In the genomic region with DNA sequence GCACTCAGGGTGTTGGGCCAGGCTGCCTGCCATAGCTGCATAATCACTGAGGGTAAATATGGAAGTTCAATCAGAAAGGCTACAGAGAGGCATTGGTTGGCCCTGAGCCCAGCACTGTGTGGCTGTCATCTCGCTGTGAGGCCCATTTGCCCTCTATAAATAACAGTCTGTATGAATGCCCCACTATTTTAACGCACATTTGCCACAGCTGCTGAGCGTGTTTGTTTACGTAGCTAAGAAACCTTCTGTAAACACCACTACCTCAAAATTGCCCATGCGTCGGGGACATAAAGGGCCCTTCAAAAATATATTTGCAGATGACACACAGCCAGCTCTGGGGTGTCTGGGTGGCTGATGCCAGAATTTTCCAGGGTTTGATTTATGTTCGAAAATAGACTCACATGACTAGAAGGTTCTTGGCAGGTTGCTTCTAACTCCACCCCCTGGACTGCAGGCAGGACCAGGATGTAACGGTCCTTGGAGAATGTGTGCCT, we compare ENCODE assay signal across 7 mouse cellular contexts.
A peak's percentile ranks its signal among the peaks of the same experiment; 100 is the strongest.
DNase-seq lines count a peak whose midpoint lies in the region; ATAC-seq and TF ChIP-seq lines count a peak whose summit lies in the region.

No protein-coding gene starts in this region.

- peak; percentile 88 for ATAC-seq in forebrain, embryonic 16.5 days
- peak; percentile 88 for ATAC-seq in heart, postnatal 0 days (ENCODE audit: insufficient read depth, low read depth)

- H3K4me2 ChIP-seq in forebrain, embryonic 16.5 days (ENCODE audit: low read length), result peak overlapping the region; percentile 2; the same call in 1 of the 2 replicates
- no peak overlapping the region for H3K4me2 ChIP-seq in heart, postnatal 0 days (ENCODE audit: low read depth, low read length)
- H3K4me2 ChIP-seq in myocyte (ENCODE audit: low read depth), result peak overlapping the region; percentile 42

- H3K4me1 ChIP-seq in forebrain, embryonic 16.5 days (replicated peaks; ENCODE audit: control insufficient read depth, insufficient read depth, low read length), result peaks cover 11% of the 10 kb centered on the region
- peaks cover 25% of the 10 kb centered on the region for H3K4me1 ChIP-seq in heart, postnatal 0 days (ENCODE audit: control insufficient read depth, insufficient read depth)

- H3K9me3 ChIP-seq in forebrain, embryonic 16.5 days (ENCODE audit: control insufficient read depth, low read length), result 0 out of 2 replicates have a peak, but pooled peaks cover 2% of the 10 kb centered on the region
- no peaks in the 10 kb centered on the region for H3K9me3 ChIP-seq in heart, postnatal 0 days (replicated peaks; ENCODE audit: control insufficient read depth, low read length)

- no peak for TF ChIP-seq EP300 in heart, postnatal 0 days (IDR thresholded peaks at IDR 0.05; ENCODE audit: low read depth)

- H3K27me3 ChIP-seq in forebrain, embryonic 16.5 days (replicated peaks; ENCODE audit: control insufficient read depth, insufficient read depth, low read length), result no peaks in the 10 kb centered on the region
- H3K27me3 ChIP-seq in heart, postnatal 0 days (ENCODE audit: control insufficient read depth, insufficient read depth, low read length), result no peaks in the 10 kb centered on the region
- peaks cover 4% of the 10 kb centered on the region for H3K27me3 ChIP-seq in myocyte (ENCODE audit: control insufficient read depth, insufficient read depth, insufficient read length)

- WGBS in forebrain, embryonic 16.5 days, result 20% methylated on average over 8 of the region's 8 CpGs
- WGBS in heart, postnatal 0 days, result 21% methylated on average over 8 of the region's 8 CpGs

- H3ac ChIP-seq in myocyte (ENCODE audit: control insufficient read depth, insufficient read length), result no peak overlapping the region

- TF ChIP-seq POLR2A in myocyte (IDR thresholded peaks at IDR 0.05; ENCODE audit: insufficient read length, low read depth), result no peak

- no peak for TF ChIP-seq CTCF in heart, postnatal 0 days (IDR thresholded peaks at IDR 0.05; ENCODE audit: low read depth)

- DNase-seq in retina, postnatal 1 day, result peak; percentile 72
- no peak for DNase-seq in retina, embryonic 14.5 days (ENCODE audit: low spot score)
- peak; percentile 81 for DNase-seq in heart, postnatal 0 days (ENCODE audit: low spot score)
- no peak for DNase-seq in embryo, embryonic 10 days (ENCODE audit: low spot score)
- DNase-seq in urinary bladder, postnatal 36 days (ENCODE audit: low spot score in 2 of 2), result no peak

- H3K9ac ChIP-seq in forebrain, embryonic 16.5 days (replicated peaks; ENCODE audit: low read depth, low read length), result no peak overlapping the region
- H3K9ac ChIP-seq in heart, postnatal 0 days (replicated peaks; ENCODE audit: low read depth, low read length), result no peak overlapping the region

- H3K27ac ChIP-seq in forebrain, embryonic 16.5 days (ENCODE audit: low read length), result no peak overlapping the region
- H3K27ac ChIP-seq in heart, postnatal 0 days (ENCODE audit: low read depth), result peak overlapping the region; percentile 93

- no peak overlapping the region for H3K4me3 ChIP-seq in forebrain, embryonic 16.5 days (replicated peaks; ENCODE audit: low read length)
- no peak overlapping the region for H3K4me3 ChIP-seq in heart, postnatal 0 days (ENCODE audit: low read depth, low read length)
- H3K4me3 ChIP-seq in myocyte, result no peak overlapping the region

- H3K79me2 ChIP-seq in myocyte (ENCODE audit: control insufficient read depth, insufficient read depth), result no peaks in the 10 kb centered on the region

- no peaks in the 10 kb centered on the region for H3K36me3 ChIP-seq in forebrain, embryonic 16.5 days (ENCODE audit: control insufficient read depth, insufficient read depth)
- no peaks in the 10 kb centered on the region for H3K36me3 ChIP-seq in heart, postnatal 0 days (replicated peaks; ENCODE audit: control insufficient read depth, insufficient read depth, low read length)
- H3K36me3 ChIP-seq in myocyte (ENCODE audit: control insufficient read depth, insufficient read depth), result no peaks in the 10 kb centered on the region

TF ChIP-seq in myocyte, 11 proteins besides CTCF, POLR2A, EP300 and RAD21:
- TF ChIP-seq TCF12 (IDR thresholded peaks at IDR 0.05; ENCODE audit: insufficient read depth, poor library complexity, severe bottlenecking) (no peak), MYOG (IDR thresholded peaks at IDR 0.05; ENCODE audit: control insufficient read depth in 1 of 3, insufficient read depth in 1 of 3, insufficient read length in 2 of 3, low read depth in 2 of 3) (peak in 1 of 3 experiments; percentile 72), POLR2AphosphoS2 (IDR thresholded peaks at IDR 0.05; ENCODE audit: insufficient read length, low read depth) (no peak), MYOD1 (IDR thresholded peaks at IDR 0.05; ENCODE audit: control insufficient read depth in 1 of 3, insufficient read length in 2 of 3, low read depth in 2 of 3) (peak in 1 of 3 experiments; percentile 19)

Comparison
In these comparisons a context has a peak if more than half of its experiments do, and no peak if none do; other contexts are left out.
1. DNase-seq: peak in retina, postnatal 1 day (single experiment) and heart, postnatal 0 days (single experiment); none in retina, embryonic 14.5 days (single experiment), embryo, embryonic 10 days (single experiment) and urinary bladder, postnatal 36 days (0 of 2).